Mouse (Mus musculus): ENCODE results near the gene 4931428F04Rik.

DNA sequence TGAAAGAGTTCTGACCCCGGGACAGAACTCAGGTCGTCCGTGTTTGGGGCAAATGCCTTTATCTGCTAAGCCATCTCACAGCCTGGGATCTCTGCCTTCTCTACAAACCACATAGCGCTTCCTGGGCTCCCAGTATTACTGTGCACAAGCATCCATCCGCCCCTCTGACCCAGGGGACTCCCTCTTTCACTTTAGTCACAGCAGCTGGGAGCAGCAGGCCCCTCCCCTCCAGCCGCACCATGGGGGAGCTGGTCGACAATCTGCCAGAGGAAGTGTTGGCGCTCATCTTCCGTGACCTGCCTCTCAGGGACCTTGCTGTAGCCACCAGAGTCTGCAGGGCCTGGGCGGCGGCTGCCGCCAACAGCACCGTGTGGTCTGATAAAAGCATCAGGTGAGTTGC lies 22.9 kb downstream of the 4931428F04Rik start:
- TF ChIP-seq CTCF (IDR thresholded peaks at IDR 0.05; ENCODE audit: insufficient read depth, low read length) (no peak), POLR2A (IDR thresholded peaks at IDR 0.05; ENCODE audit: borderline replicate concordance, extremely low read depth, low read depth, low read length) (no peak)
